Mouse (Mus musculus): ENCODE measurements around the gene Cbx2. TPM values are rescaled to one million over a fixed set of nuclear protein-coding genes. Genes with fewer than 3 reads are reported as not detected.

The Cbx2 gene
- polyA plus RNA-seq, 1 experiment = 2.1 TPM

GRCm38 (mm10) chr11:119056301-119057211 lies 33.8 kb downstream of the Cbx2 start:
- peaks cover 45% of the 10 kb centered on the region for H3K27me3 ChIP-seq (ENCODE audit: control insufficient read depth, insufficient read depth, low read length)
- WGBS = 2% methylated on average over 63 of the region's 65 CpGs
- no peaks in the 10 kb centered on the region for H3K36me3 ChIP-seq (ENCODE audit: control insufficient read depth, insufficient read depth, low read length)
- no peak for TF ChIP-seq CTCF (IDR thresholded peaks at IDR 0.05; ENCODE audit: extremely low read depth, insufficient read depth, insufficient read length, insufficient replicate concordance)
- no peak for TF ChIP-seq POLR2A (IDR thresholded peaks at IDR 0.05; ENCODE audit: low read depth, low read length)
- no peak for DNase-seq (ENCODE audit: low read depth in 1 of 2, low spot score in 2 of 2)
- H3K4me3 ChIP-seq (ENCODE audit: extremely low read depth, insufficient read depth, insufficient read length) = peak overlapping the region; percentile 71
- H3K27ac ChIP-seq (ENCODE audit: insufficient read depth, low read length) = peak overlapping the region; percentile 73
- H3K4me1 ChIP-seq (ENCODE audit: control insufficient read depth, insufficient read depth, insufficient read length) = peaks cover 45% of the 10 kb centered on the region

- no peak for DNase-seq (ENCODE audit: low read depth in 1 of 2, low spot score in 2 of 2)
- Histone ChIP-seq H3K27ac (ENCODE audit: insufficient read depth, low read length) (no peak overlapping the region), H3K36me3 (ENCODE audit: control insufficient read depth, insufficient read depth, low read length) (no peaks in the 10 kb centered on the region), H3K4me3 (ENCODE audit: extremely low read depth, insufficient read depth, insufficient read length) (peak overlapping the region; percentile 71; the same call in 1 of the 2 replicates), H3K4me1 (ENCODE audit: control insufficient read depth, insufficient read depth, insufficient read length) (peaks cover 44% of the 10 kb centered on the region), H3K27me3 (ENCODE audit: control insufficient read depth, insufficient read depth, low read length) (peaks cover 43% of the 10 kb centered on the region)
- TF ChIP-seq CTCF (IDR thresholded peaks at IDR 0.05; ENCODE audit: extremely low read depth, insufficient read depth, insufficient read length, insufficient replicate concordance) (no peak), POLR2A (IDR thresholded peaks at IDR 0.05; ENCODE audit: low read depth, low read length) (no peak)
- WGBS = 6% methylated on average over 9 of the region's 9 CpGs
Measured at GRCm38 (mm10) chr11:119057291-119057690, 34.5 kb downstream of the Cbx2 start.

- peaks cover 36% of the 10 kb centered on the region; the same call in 1 of the 2 replicates for H3K4me1 ChIP-seq (ENCODE audit: control insufficient read depth, insufficient read depth, insufficient read length)
- peaks cover 39% of the 10 kb centered on the region for H3K27me3 ChIP-seq (ENCODE audit: control insufficient read depth, insufficient read depth, low read length)
- 6% methylated on average over 58 of the region's 58 CpGs for WGBS
- H3K27ac ChIP-seq (ENCODE audit: insufficient read depth, low read length) = no peak overlapping the region
- no peaks in the 10 kb centered on the region for H3K36me3 ChIP-seq (ENCODE audit: control insufficient read depth, insufficient read depth, low read length)
- no peak for TF ChIP-seq CTCF (IDR thresholded peaks at IDR 0.05; ENCODE audit: extremely low read depth, insufficient read depth, insufficient read length, insufficient replicate concordance)
- no peak for TF ChIP-seq POLR2A (IDR thresholded peaks at IDR 0.05; ENCODE audit: low read depth, low read length)
- no peak overlapping the region; the same call in 1 of the 2 replicates for H3K4me3 ChIP-seq (ENCODE audit: extremely low read depth, insufficient read depth, insufficient read length)
- DNase-seq (ENCODE audit: low read depth in 1 of 2, low spot score in 2 of 2) = no peak
Measured at GRCm38 (mm10) chr11:119058041-119058995, 35.6 kb downstream of the Cbx2 start.

- H3K27ac ChIP-seq (ENCODE audit: insufficient read depth, low read length) = no peak overlapping the region
- H3K36me3 ChIP-seq (ENCODE audit: control insufficient read depth, insufficient read depth, low read length) = no peaks in the 10 kb centered on the region
- TF ChIP-seq CTCF (IDR thresholded peaks at IDR 0.05; ENCODE audit: extremely low read depth, insufficient read depth, insufficient read length, insufficient replicate concordance) (no peak), POLR2A (IDR thresholded peaks at IDR 0.05; ENCODE audit: low read depth, low read length) (no peak)
- H3K27me3 ChIP-seq (ENCODE audit: control insufficient read depth, insufficient read depth, low read length) = peaks cover 34% of the 10 kb centered on the region
- 28% methylated on average over 3 of the region's 3 CpGs for WGBS
- no peak overlapping the region for H3K4me3 ChIP-seq (ENCODE audit: extremely low read depth, insufficient read depth, insufficient read length)
- no peak for DNase-seq (ENCODE audit: low read depth in 1 of 2, low spot score in 2 of 2)
- peaks cover 30% of the 10 kb centered on the region; the same call in 1 of the 2 replicates for H3K4me1 ChIP-seq (ENCODE audit: control insufficient read depth, insufficient read depth, insufficient read length)
Measured at GRCm38 (mm10) chr11:119059256-119059655, 36.5 kb downstream of the Cbx2 start.

GRCm38 (mm10) chr11:119066841-119067240 lies 44.1 kb downstream of the Cbx2 start:
- Histone ChIP-seq H3K4me1 (ENCODE audit: control insufficient read depth, insufficient read depth, insufficient read length) (no peaks in the 10 kb centered on the region), H3K4me3 (ENCODE audit: extremely low read depth, insufficient read depth, insufficient read length) (no peak overlapping the region), H3K36me3 (ENCODE audit: control insufficient read depth, insufficient read depth, low read length) (no peaks in the 10 kb centered on the region), H3K27me3 (ENCODE audit: control insufficient read depth, insufficient read depth, low read length) (0 out of 2 replicates have a peak, but pooled peaks cover 1% of the 10 kb centered on the region), H3K27ac (ENCODE audit: insufficient read depth, low read length) (no peak overlapping the region)
- 90% methylated on average over 8 of the region's 8 CpGs for WGBS
- DNase-seq (ENCODE audit: low read depth in 1 of 2, low spot score in 2 of 2) = no peak
- no peak for TF ChIP-seq CTCF (IDR thresholded peaks at IDR 0.05; ENCODE audit: extremely low read depth, insufficient read depth, insufficient read length, insufficient replicate concordance)
- TF ChIP-seq POLR2A (IDR thresholded peaks at IDR 0.05; ENCODE audit: low read depth, low read length) = no peak

GRCm38 (mm10) chr11:119072239-119072638 lies 49.5 kb downstream of the Cbx2 start:
- Histone ChIP-seq H3K4me3 (ENCODE audit: extremely low read depth, insufficient read depth, insufficient read length) (no peak overlapping the region), H3K4me1 (ENCODE audit: control insufficient read depth, insufficient read depth, insufficient read length) (peaks cover 7% of the 10 kb centered on the region; the same call in 1 of the 2 replicates), H3K27ac (ENCODE audit: insufficient read depth, low read length) (no peak overlapping the region), H3K27me3 (ENCODE audit: control insufficient read depth, insufficient read depth, low read length) (no peaks in the 10 kb centered on the region), H3K36me3 (ENCODE audit: control insufficient read depth, insufficient read depth, low read length) (no peaks in the 10 kb centered on the region)
- DNase-seq (ENCODE audit: low read depth in 1 of 2, low spot score in 2 of 2) = no peak
- TF ChIP-seq POLR2A (IDR thresholded peaks at IDR 0.05; ENCODE audit: low read depth, low read length) (no peak), CTCF (IDR thresholded peaks at IDR 0.05; ENCODE audit: extremely low read depth, insufficient read depth, insufficient read length, insufficient replicate concordance) (no peak)
- WGBS = 80% methylated on average over 7 of the region's 7 CpGs
